Mouse (Mus musculus): ENCODE results near the gene Wdr6. TPM values are rescaled to one million over a fixed set of nuclear protein-coding genes. Genes with fewer than 3 reads are reported as not detected.

Wdr6 gene
- polyA plus RNA-seq, 1 experiment, result 36.0 TPM

GRCm38 (mm10) chr9:108589229-108589628 is 10.7 kb upstream of the Wdr6 start:
- Histone ChIP-seq H3K36me3 (ENCODE audit: control insufficient read depth, insufficient read depth, low read length) (no peaks in the 10 kb centered on the region), H3K27ac (ENCODE audit: insufficient read depth, low read length) (no peak overlapping the region), H3K27me3 (ENCODE audit: control insufficient read depth, insufficient read depth, low read length) (no peaks in the 10 kb centered on the region), H3K4me3 (ENCODE audit: extremely low read depth, insufficient read depth, insufficient read length) (no peak overlapping the region), H3K4me1 (ENCODE audit: control insufficient read depth, insufficient read depth, insufficient read length) (no peaks in the 10 kb centered on the region)
- 69% methylated on average over 5 of the region's 5 CpGs for WGBS
- TF ChIP-seq POLR2A (IDR thresholded peaks at IDR 0.05; ENCODE audit: low read depth, low read length) (no peak), CTCF (IDR thresholded peaks at IDR 0.05; ENCODE audit: extremely low read depth, insufficient read depth, insufficient read length, insufficient replicate concordance) (no peak)
- no peak for DNase-seq (ENCODE audit: low read depth in 1 of 2, low spot score in 2 of 2)

- Histone ChIP-seq H3K27ac (ENCODE audit: insufficient read depth, low read length) (no peak overlapping the region), H3K4me1 (ENCODE audit: control insufficient read depth, insufficient read depth, insufficient read length) (no peaks in the 10 kb centered on the region), H3K36me3 (ENCODE audit: control insufficient read depth, insufficient read depth, low read length) (no peaks in the 10 kb centered on the region), H3K4me3 (ENCODE audit: extremely low read depth, insufficient read depth, insufficient read length) (no peak overlapping the region), H3K27me3 (ENCODE audit: control insufficient read depth, insufficient read depth, low read length) (no peaks in the 10 kb centered on the region)
- 90% methylated on average over 14 of the region's 14 CpGs for WGBS
- no peak for TF ChIP-seq CTCF (IDR thresholded peaks at IDR 0.05; ENCODE audit: extremely low read depth, insufficient read depth, insufficient read length, insufficient replicate concordance)
- TF ChIP-seq POLR2A (IDR thresholded peaks at IDR 0.05; ENCODE audit: low read depth, low read length), result no peak
- DNase-seq (ENCODE audit: low read depth in 1 of 2, low spot score in 2 of 2), result no peak
These were observed 9.1 kb upstream of the Wdr6 start for GRCm38 (mm10) chr9:108587571-108588180.

GRCm38 (mm10) chr9:108579344-108579690 is 778 bp upstream of the Wdr6 start:
- Histone ChIP-seq H3K4me1 (ENCODE audit: control insufficient read depth, insufficient read depth, insufficient read length) (peaks cover 3% of the 10 kb centered on the region; the same call in 1 of the 2 replicates), H3K27ac (ENCODE audit: insufficient read depth, low read length) (no peak overlapping the region), H3K4me3 (ENCODE audit: extremely low read depth, insufficient read depth, insufficient read length) (no peak overlapping the region), H3K27me3 (ENCODE audit: control insufficient read depth, insufficient read depth, low read length) (no peaks in the 10 kb centered on the region), H3K36me3 (ENCODE audit: control insufficient read depth, insufficient read depth, low read length) (peaks cover 4% of the 10 kb centered on the region; the same call in 1 of the 2 replicates)
- TF ChIP-seq POLR2A (IDR thresholded peaks at IDR 0.05; ENCODE audit: low read depth, low read length) (no peak), CTCF (IDR thresholded peaks at IDR 0.05; ENCODE audit: extremely low read depth, insufficient read depth, insufficient read length, insufficient replicate concordance) (no peak)
- DNase-seq (ENCODE audit: low read depth in 1 of 2, low spot score in 2 of 2), result no peak
- 76% methylated on average over 5 of the region's 5 CpGs for WGBS

- H3K36me3 ChIP-seq (ENCODE audit: control insufficient read depth, insufficient read depth, low read length), result peaks cover 6% of the 10 kb centered on the region
- 1% methylated on average over 24 of the region's 24 CpGs for WGBS
- H3K27me3 ChIP-seq (ENCODE audit: control insufficient read depth, insufficient read depth, low read length), result no peaks in the 10 kb centered on the region
- peak overlapping the region; percentile 96 for H3K4me3 ChIP-seq (ENCODE audit: extremely low read depth, insufficient read depth, insufficient read length)
- DNase-seq (ENCODE audit: low read depth in 1 of 2, low spot score in 2 of 2), result no peak
- TF ChIP-seq CTCF (IDR thresholded peaks at IDR 0.05; ENCODE audit: extremely low read depth, insufficient read depth, insufficient read length, insufficient replicate concordance) (no peak), POLR2A (IDR thresholded peaks at IDR 0.05; ENCODE audit: low read depth, low read length) (no peak)
- H3K27ac ChIP-seq (ENCODE audit: insufficient read depth, low read length), result peak overlapping the region; percentile 88
- H3K4me1 ChIP-seq (ENCODE audit: control insufficient read depth, insufficient read depth, insufficient read length), result peaks cover 3% of the 10 kb centered on the region; the same call in 1 of the 2 replicates
These were observed 500 bp downstream of the Wdr6 start for GRCm38 (mm10) chr9:108577934-108578544.

- WGBS, result 60% methylated on average over 6 of the region's 6 CpGs
- H3K27ac ChIP-seq (ENCODE audit: insufficient read depth, low read length), result no peak overlapping the region
- no peak overlapping the region for H3K4me3 ChIP-seq (ENCODE audit: extremely low read depth, insufficient read depth, insufficient read length)
- no peak for DNase-seq (ENCODE audit: low read depth in 1 of 2, low spot score in 2 of 2)
- H3K27me3 ChIP-seq (ENCODE audit: control insufficient read depth, insufficient read depth, low read length), result no peaks in the 10 kb centered on the region
- peaks cover 3% of the 10 kb centered on the region; the same call in 1 of the 2 replicates for H3K4me1 ChIP-seq (ENCODE audit: control insufficient read depth, insufficient read depth, insufficient read length)
- H3K36me3 ChIP-seq (ENCODE audit: control insufficient read depth, insufficient read depth, low read length), result peaks cover 10% of the 10 kb centered on the region
- TF ChIP-seq CTCF (IDR thresholded peaks at IDR 0.05; ENCODE audit: extremely low read depth, insufficient read depth, insufficient read length, insufficient replicate concordance), result no peak
- TF ChIP-seq POLR2A (IDR thresholded peaks at IDR 0.05; ENCODE audit: low read depth, low read length), result no peak
These were observed 1.5 kb downstream of the Wdr6 start for GRCm38 (mm10) chr9:108577025-108577424.

- Histone ChIP-seq H3K4me3 (ENCODE audit: extremely low read depth, insufficient read depth, insufficient read length) (no peak overlapping the region), H3K4me1 (ENCODE audit: control insufficient read depth, insufficient read depth, insufficient read length) (peaks cover 3% of the 10 kb centered on the region; the same call in 1 of the 2 replicates), H3K27ac (ENCODE audit: insufficient read depth, low read length) (no peak overlapping the region), H3K36me3 (ENCODE audit: control insufficient read depth, insufficient read depth, low read length) (peaks cover 15% of the 10 kb centered on the region), H3K27me3 (ENCODE audit: control insufficient read depth, insufficient read depth, low read length) (no peaks in the 10 kb centered on the region)
- DNase-seq (ENCODE audit: low read depth in 1 of 2, low spot score in 2 of 2), result no peak
- TF ChIP-seq POLR2A (IDR thresholded peaks at IDR 0.05; ENCODE audit: low read depth, low read length) (no peak), CTCF (IDR thresholded peaks at IDR 0.05; ENCODE audit: extremely low read depth, insufficient read depth, insufficient read length, insufficient replicate concordance) (no peak)
- 92% methylated on average over 37 of the region's 37 CpGs for WGBS
These were observed 2.9 kb downstream of the Wdr6 start for GRCm38 (mm10) chr9:108575321-108576297.
